Mouse (Mus musculus) spleen, adult 2 months (tissue): ENCODE measurements at regions not wholly inside any gene's neighbourhood (a gene's known extent, or its start where the extent isn't known, plus 50 kb on each side); places are given as distances from the start of the nearest gene placed in this dataset.

Experiments used
- DNase-seq, 2 experiments: peaks; one replicate each; pipeline versions ENCODE4 v3.0.0 to v3.0.0-alpha.2; 2012 to 2021; ENCODE audit warnings: low spot score in 2 of 2, low read depth in 1 of 2
- H3K27ac ChIP-seq: fragments of 200-500 bp; 2 replicates; pipeline ENCODE4 v1.5.1; 2012; ENCODE audit warnings: low read length, inconsistent platforms; ENCODE audit not compliant: insufficient read depth
- H3K27me3 ChIP-seq: fragments of 200-500 bp; 2 replicates; pipeline ENCODE4 v1.6.1; 2012; ENCODE audit warnings: mild to moderate bottlenecking, moderate library complexity, low read length, inconsistent platforms; ENCODE audit not compliant: control insufficient read depth, insufficient read depth
- H3K36me3 ChIP-seq: fragments of 200-500 bp; 2 replicates; pipeline ENCODE4 v1.6.1; 2012; ENCODE audit warnings: mild to moderate bottlenecking, low read length, inconsistent platforms; ENCODE audit not compliant: control insufficient read depth, insufficient read depth
- H3K4me1 ChIP-seq: fragments of 200-500 bp; 2 replicates; pipeline ENCODE4 v1.6.1; 2011; ENCODE audit warnings: inconsistent platforms; ENCODE audit not compliant: control insufficient read depth, insufficient read depth, insufficient read length
- H3K4me3 ChIP-seq: fragments of 200-500 bp; 2 replicates; pipeline ENCODE4 v1.5.1; 2011; ENCODE audit warnings: mild to moderate bottlenecking, inconsistent platforms; ENCODE audit not compliant: insufficient read depth, insufficient read length; ENCODE audit errors: extremely low read depth
- CTCF ChIP-seq: fragments of 200-500 bp; IDR thresholded peaks from 2 replicates; pipeline ENCODE4 v1.5.1; 2011; ENCODE audit warnings: mild to moderate bottlenecking, inconsistent platforms; ENCODE audit not compliant: insufficient read depth, insufficient read length, insufficient replicate concordance; ENCODE audit errors: extremely low read depth
- POLR2A ChIP-seq: fragments of 200-500 bp; IDR thresholded peaks from 2 replicates; pipeline ENCODE4 v1.6.1; 2011; ENCODE audit warnings: low read depth, low read length, inconsistent platforms
- WGBS: fragments of 180-500 bp; shearing (Covaris S2); methylation state at CpG from one replicate; pipeline ENCODE4 v1.1.7; 2018; 5-methylcytosine and 5-hydroxymethylcytosine counted together

DNA sequence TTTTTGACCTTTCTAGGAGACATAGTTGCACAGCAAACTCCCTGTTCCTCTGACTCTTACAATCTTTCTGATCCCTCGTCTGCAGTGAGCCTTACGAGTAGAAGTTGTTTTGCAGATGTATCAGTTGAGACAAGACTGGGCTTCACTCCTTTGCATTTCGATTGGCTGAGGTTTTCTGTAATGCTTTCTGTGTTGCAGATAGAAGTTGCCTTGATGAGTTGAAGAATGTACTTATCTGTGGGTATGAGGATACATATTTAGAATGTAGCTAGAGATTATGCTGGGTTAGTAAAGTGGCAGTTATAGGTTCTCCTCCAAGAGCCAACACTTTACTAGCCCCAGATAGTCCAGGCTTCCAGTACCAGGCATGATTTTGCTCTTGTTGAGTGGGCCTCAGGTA, 199.7 kb upstream of the Id2 start:
- TF ChIP-seq CTCF (no peak), POLR2A (no peak)
- peaks cover 25% of the 10 kb centered on the region for H3K4me1 ChIP-seq
- WGBS: 83% methylated on average over 3 of the region's 3 CpGs

DNA sequence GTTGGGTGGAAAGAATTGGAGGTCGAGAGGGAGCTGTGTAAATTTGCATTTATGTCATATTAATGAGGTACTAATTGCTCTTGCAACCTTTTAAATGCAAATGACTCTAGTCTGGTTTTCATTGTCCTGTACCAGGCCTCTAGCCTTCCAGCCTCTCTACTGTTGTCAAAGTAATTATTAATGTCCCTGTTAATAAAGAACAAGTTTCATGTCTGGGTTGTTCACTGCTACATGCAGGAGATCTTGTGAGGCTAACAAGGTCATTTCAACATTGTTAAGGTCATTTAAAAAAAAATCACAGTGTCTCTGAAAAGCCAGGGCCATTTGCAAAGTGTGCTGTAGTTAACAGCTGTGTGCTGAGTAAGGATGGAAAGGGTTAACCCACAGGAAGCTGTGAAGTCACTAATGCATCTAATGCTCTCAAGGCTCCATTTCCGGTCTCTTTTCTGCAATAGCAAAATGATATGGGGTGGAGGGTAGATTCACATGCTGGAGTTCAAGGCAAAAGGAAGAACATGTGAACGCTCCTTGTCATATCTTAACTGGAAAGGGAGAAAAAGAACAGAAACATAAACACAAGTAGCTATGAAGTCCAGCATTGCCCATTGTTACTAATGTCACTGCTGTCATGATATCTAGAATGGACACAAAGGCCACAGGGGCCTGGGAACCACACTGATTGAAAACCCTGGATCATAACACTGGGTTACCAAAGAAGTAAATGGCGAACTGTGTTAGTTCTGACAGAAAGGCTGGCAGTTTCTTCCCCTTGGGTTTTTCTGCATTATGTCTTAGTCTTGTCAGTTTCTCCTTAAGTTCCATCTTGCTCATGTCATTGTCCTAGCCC, 197.5 kb upstream of the Id2 start:
- WGBS: 57% methylated on average over 4 of the region's 4 CpGs
- TF ChIP-seq CTCF: no peak
- TF ChIP-seq POLR2A: no peak
- no peak overlapping the region for H3K27ac ChIP-seq
- no peaks in the 10 kb centered on the region for H3K27me3 ChIP-seq
- no peaks in the 10 kb centered on the region for H3K36me3 ChIP-seq
- H3K4me1 ChIP-seq: peaks cover 7% of the 10 kb centered on the region
- H3K4me3 ChIP-seq: no peak overlapping the region
- no peak for DNase-seq

More for the DNA sequence above, 199.7 kb upstream of the Id2 start:
- no peak for DNase-seq
- no peak overlapping the region for H3K4me3 ChIP-seq
- H3K27ac ChIP-seq: no peak overlapping the region
- no peaks in the 10 kb centered on the region for H3K27me3 ChIP-seq
- H3K36me3 ChIP-seq: no peaks in the 10 kb centered on the region

DNA sequence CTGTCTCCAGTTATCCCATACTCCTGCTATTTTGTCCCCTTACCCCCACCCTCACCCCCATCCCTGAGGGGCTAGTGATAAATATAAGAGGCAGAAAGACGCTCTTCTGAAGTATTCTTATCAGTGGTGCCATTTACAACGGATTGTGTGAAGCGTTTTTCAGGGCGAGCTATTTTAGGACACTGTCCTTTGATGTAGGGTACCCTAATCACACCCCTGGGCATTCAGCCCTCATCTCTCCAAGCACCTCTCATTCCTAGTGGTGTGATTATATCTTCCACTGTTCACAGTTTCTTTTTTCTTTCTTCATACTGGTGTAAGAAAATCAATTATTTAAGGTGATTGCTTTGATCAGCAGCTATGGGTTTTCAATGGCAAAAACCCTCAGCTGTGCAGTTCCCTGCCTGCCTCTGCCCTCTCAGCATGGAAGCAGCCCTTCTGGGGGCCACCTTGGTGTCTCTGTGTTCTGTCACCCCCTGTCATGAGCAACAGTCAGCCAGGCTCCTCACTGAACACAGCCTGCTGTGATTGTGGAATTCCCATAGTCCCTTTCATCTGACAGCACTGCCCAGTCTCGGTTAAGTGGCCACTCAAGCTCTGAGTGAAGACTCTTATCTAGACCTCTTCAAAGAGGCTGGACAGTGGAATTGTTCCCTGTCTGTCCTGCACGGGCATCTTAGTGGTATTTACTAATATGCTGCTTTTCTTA, 196.7 kb upstream of the Id2 start:
- Histone ChIP-seq H3K4me3 (no peak overlapping the region), H3K4me1 (peaks cover 7% of the 10 kb centered on the region), H3K27ac (no peak overlapping the region), H3K36me3 (no peaks in the 10 kb centered on the region), H3K27me3 (no peaks in the 10 kb centered on the region)
- DNase-seq: no peak
- 58% methylated on average over 6 of the region's 6 CpGs for WGBS
- TF ChIP-seq CTCF: no peak
- no peak for TF ChIP-seq POLR2A

DNA sequence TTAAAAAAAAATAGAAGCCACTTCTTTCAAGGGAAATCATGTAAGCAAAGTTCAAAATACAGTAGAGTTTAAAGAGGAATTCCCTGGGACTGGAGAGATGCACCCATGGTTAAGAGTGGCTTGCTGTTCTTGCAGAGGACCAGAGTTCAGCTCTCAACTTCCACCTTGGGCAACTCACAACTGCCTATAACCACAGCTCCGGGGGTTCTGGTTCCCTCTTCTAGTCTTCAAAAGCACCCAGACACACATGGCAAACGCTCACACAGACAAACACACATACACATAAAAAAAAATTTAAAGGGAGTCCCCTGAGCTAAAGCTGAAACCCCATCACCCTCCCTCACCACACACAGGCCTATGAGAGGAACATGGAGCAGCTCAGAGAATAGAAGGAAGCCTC, 192.4 kb upstream of the Id2 start:
- Histone ChIP-seq H3K4me3 (no peak overlapping the region), H3K4me1 (peaks cover 6% of the 10 kb centered on the region), H3K36me3 (no peaks in the 10 kb centered on the region), H3K27ac (no peak overlapping the region), H3K27me3 (no peaks in the 10 kb centered on the region)
- WGBS: 7% methylated on average over 2 of the region's 2 CpGs
- TF ChIP-seq POLR2A (no peak), CTCF (no peak)
- no peak for DNase-seq

DNA sequence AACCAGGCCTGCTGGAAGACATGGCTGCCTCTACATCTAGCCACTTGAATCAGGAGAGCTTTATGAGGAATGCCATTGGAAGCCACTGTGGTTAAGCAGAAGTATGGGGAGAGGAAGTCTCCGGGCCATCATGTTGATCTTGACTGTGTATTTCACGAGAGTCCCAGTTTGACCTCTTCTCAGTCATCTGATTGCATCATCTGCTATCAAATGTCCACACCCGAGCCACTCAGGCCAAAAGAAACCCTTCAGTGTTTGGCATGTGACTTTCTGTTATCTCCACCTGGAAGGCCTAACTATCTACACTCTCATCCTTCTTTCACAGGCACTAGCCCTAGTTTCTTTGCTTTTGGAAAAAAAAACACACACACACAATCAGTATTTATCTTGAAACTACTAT, 186.9 kb upstream of the Id2 start:
- Histone ChIP-seq H3K4me1 (no peaks in the 10 kb centered on the region), H3K27ac (no peak overlapping the region), H3K27me3 (no peaks in the 10 kb centered on the region), H3K36me3 (no peaks in the 10 kb centered on the region), H3K4me3 (no peak overlapping the region)
- no peak for TF ChIP-seq CTCF
- TF ChIP-seq POLR2A: no peak
- WGBS: 53% methylated on average over 3 of the region's 3 CpGs
- no peak for DNase-seq

DNA sequence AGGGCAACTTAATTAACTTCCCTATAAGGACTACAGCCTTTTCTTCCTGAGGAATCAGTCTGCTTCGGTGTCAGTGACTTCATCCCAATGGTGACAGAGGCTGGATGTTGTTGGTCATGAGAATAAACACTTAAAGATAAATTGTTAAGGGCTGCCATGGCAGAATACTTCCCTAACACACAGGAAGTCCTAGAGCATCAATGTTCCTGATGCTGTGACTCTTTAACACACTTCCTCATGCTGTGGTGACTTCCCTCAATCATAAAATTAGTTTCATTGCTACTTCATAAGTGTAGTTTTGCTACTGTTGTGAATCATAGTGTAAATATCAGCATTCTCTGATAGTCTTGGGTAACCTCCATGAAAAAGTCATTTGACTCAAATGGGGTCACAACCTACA, 184.5 kb upstream of the Id2 start:
- Histone ChIP-seq H3K4me3 (no peak overlapping the region), H3K4me1 (no peaks in the 10 kb centered on the region), H3K27ac (no peak overlapping the region), H3K36me3 (no peaks in the 10 kb centered on the region), H3K27me3 (no peaks in the 10 kb centered on the region)
- DNase-seq: no peak
- WGBS: 47% methylated on average over 1 of the region's 1 CpGs
- no peak for TF ChIP-seq CTCF
- TF ChIP-seq POLR2A: no peak
